Mouse (Mus musculus): ENCODE measurements around the gene Vps11. TPM values are rescaled to one million over a fixed set of nuclear protein-coding genes. Genes with fewer than 3 reads are reported as not detected.
A peak's percentile ranks its signal among the peaks of the same experiment; 100 is the strongest.
"Not testable (repeated sequence)": the region's sequence is repeated elsewhere in the genome, so short reads cannot be mapped to it uniquely, and the experiment has no call there.

The Vps11 gene
- polyA plus RNA-seq, 1 experiment from 2014 or later: 14.6 TPM

GRCm38 (mm10) chr9:44398087-44398486, 36.6 kb upstream of the Vps11 start:
- Histone ChIP-seq H3K4me2 (peak overlapping the region; percentile 99), H3K36me3 (replicated peaks) (peaks cover 42% of the 10 kb centered on the region), H3K4me3 (replicated peaks) (peak overlapping the region; percentile 89), H3K27me3 (no peaks in the 10 kb centered on the region), H3K27ac (replicated peaks) (peak overlapping the region; percentile 93), H3K9me3 (replicated peaks) (no peaks in the 10 kb centered on the region), H3K9ac (peak overlapping the region; percentile 91), H3K4me1 (replicated peaks) (peaks cover 60% of the 10 kb centered on the region)
- ATAC-seq (ENCODE audit: insufficient read depth): no peak
- WGBS (ENCODE audit: insufficient replicate concordance): 33% methylated on average over 4 of the region's 4 CpGs

GRCm38 (mm10) chr9:44396684-44397411, 35.4 kb upstream of the Vps11 start, which contains the start of gene Slc37a4:
Gene Slc37a4, plus strand, starts transcription at chr9:44396852.
- Histone ChIP-seq H3K4me1 (replicated peaks) (peaks cover 59% of the 10 kb centered on the region), H3K27me3 (no peaks in the 10 kb centered on the region), H3K36me3 (replicated peaks) (peaks cover 38% of the 10 kb centered on the region), H3K9ac (peak within 1 kb of the TSS; percentile 91), H3K27ac (replicated peaks) (peak within 1 kb of the TSS; percentile 93), H3K4me3 (replicated peaks) (peak within 1 kb of the TSS; percentile 89), H3K4me2 (peak within 1 kb of the TSS; percentile 99), H3K9me3 (replicated peaks) (no peaks in the 10 kb centered on the region)
- under 1% methylated on average over 43 of the region's 43 CpGs for WGBS (ENCODE audit: insufficient replicate concordance)
- ATAC-seq (ENCODE audit: insufficient read depth): peak; percentile 98

GRCm38 (mm10) chr9:44391466-44391865, 30.0 kb upstream of the Vps11 start:
- no peak overlapping the region for H3K9ac ChIP-seq
- WGBS (ENCODE audit: insufficient replicate concordance): 28% methylated on average over 4 of the region's 4 CpGs
- peaks cover 7% of the 10 kb centered on the region for H3K4me1 ChIP-seq (replicated peaks)
- ATAC-seq (ENCODE audit: insufficient read depth): 0 out of 2 replicates have a peak, but pooled peaks have one; percentile 16
- no peak overlapping the region for H3K4me3 ChIP-seq (replicated peaks)
- H3K4me2 ChIP-seq: no peak overlapping the region
- no peaks in the 10 kb centered on the region for H3K27me3 ChIP-seq
- peaks cover 59% of the 10 kb centered on the region for H3K36me3 ChIP-seq (replicated peaks)
- H3K9me3 ChIP-seq (replicated peaks): no peaks in the 10 kb centered on the region
- no peak overlapping the region for H3K27ac ChIP-seq (replicated peaks)

- ATAC-seq (ENCODE audit: insufficient read depth): no peak
- no peaks in the 10 kb centered on the region for H3K9me3 ChIP-seq (replicated peaks)
- H3K4me3 ChIP-seq (replicated peaks): no peak overlapping the region
- H3K4me2 ChIP-seq: no peak overlapping the region
- H3K36me3 ChIP-seq (replicated peaks): peaks cover 81% of the 10 kb centered on the region
- no peaks in the 10 kb centered on the region for H3K4me1 ChIP-seq (replicated peaks)
- H3K27ac ChIP-seq (replicated peaks): no peak overlapping the region
- H3K9ac ChIP-seq: no peak overlapping the region
- H3K27me3 ChIP-seq: no peaks in the 10 kb centered on the region
- WGBS (ENCODE audit: insufficient replicate concordance): 50% methylated on average over 8 of the region's 8 CpGs
These were observed 27.8 kb upstream of the Vps11 start for GRCm38 (mm10) chr9:44389273-44389672.

GRCm38 (mm10) chr9:44387221-44387620, 25.8 kb upstream of the Vps11 start:
- Histone ChIP-seq H3K4me3 (replicated peaks) (no peak overlapping the region), H3K4me2 (no peak overlapping the region), H3K9me3 (replicated peaks) (no peaks in the 10 kb centered on the region), H3K9ac (no peak overlapping the region), H3K27me3 (no peaks in the 10 kb centered on the region), H3K36me3 (replicated peaks) (peaks cover 93% of the 10 kb centered on the region), H3K27ac (replicated peaks) (no peak overlapping the region), H3K4me1 (replicated peaks) (no peaks in the 10 kb centered on the region)
- WGBS (ENCODE audit: insufficient replicate concordance): 69% methylated on average over 3 of the region's 3 CpGs
- ATAC-seq (ENCODE audit: insufficient read depth): no peak

GRCm38 (mm10) chr9:44384596-44384995, 23.1 kb upstream of the Vps11 start:
- Histone ChIP-seq H3K27ac (replicated peaks) (no peak overlapping the region), H3K9ac (no peak overlapping the region), H3K4me3 (replicated peaks) (no peak overlapping the region), H3K36me3 (replicated peaks) (peaks cover 88% of the 10 kb centered on the region), H3K4me2 (no peak overlapping the region), H3K9me3 (replicated peaks) (no peaks in the 10 kb centered on the region), H3K4me1 (replicated peaks) (peaks cover 18% of the 10 kb centered on the region), H3K27me3 (no peaks in the 10 kb centered on the region)
- ATAC-seq (ENCODE audit: insufficient read depth): no peak
- WGBS (ENCODE audit: insufficient replicate concordance): 83% methylated on average over 13 of the region's 13 CpGs

- H3K4me1 ChIP-seq (replicated peaks): peaks cover 35% of the 10 kb centered on the region
- peaks cover 42% of the 10 kb centered on the region for H3K36me3 ChIP-seq (replicated peaks)
- peak overlapping the region; percentile 93 for H3K4me2 ChIP-seq
- no peaks in the 10 kb centered on the region for H3K9me3 ChIP-seq (replicated peaks)
- no peaks in the 10 kb centered on the region for H3K27me3 ChIP-seq
- peak overlapping the region; percentile 78 for H3K27ac ChIP-seq (replicated peaks)
- peak overlapping the region; percentile 71 for H3K4me3 ChIP-seq (replicated peaks)
- 0 out of 2 replicates have a peak, but pooled peaks have one; percentile 5 for ATAC-seq (ENCODE audit: insufficient read depth)
- 4% methylated on average over 15 of the region's 15 CpGs for WGBS (ENCODE audit: insufficient replicate concordance)
- H3K9ac ChIP-seq: peak overlapping the region; percentile 80
These were observed 18.4 kb upstream of the Vps11 start for GRCm38 (mm10) chr9:44379862-44380261.

GRCm38 (mm10) chr9:44379054-44379834, 17.8 kb upstream of the Vps11 start, which contains the start of gene Hyou1:
Gene Hyou1, plus strand, starts transcription at chr9:44379490.
- under 1% methylated on average over 83 of the region's 83 CpGs for WGBS (ENCODE audit: insufficient replicate concordance)
- ATAC-seq (ENCODE audit: insufficient read depth): peak; percentile 93
- peak within 1 kb of the TSS; percentile 93 for H3K4me2 ChIP-seq
- H3K36me3 ChIP-seq (replicated peaks): peaks cover 36% of the 10 kb centered on the region
- no peaks in the 10 kb centered on the region for H3K9me3 ChIP-seq (replicated peaks)
- H3K27ac ChIP-seq (replicated peaks): peak within 1 kb of the TSS; percentile 88
- no peaks in the 10 kb centered on the region for H3K27me3 ChIP-seq
- H3K4me1 ChIP-seq (replicated peaks): peaks cover 35% of the 10 kb centered on the region
- peak within 1 kb of the TSS; percentile 71 for H3K4me3 ChIP-seq (replicated peaks)
- peak within 1 kb of the TSS; percentile 80 for H3K9ac ChIP-seq

GRCm38 (mm10) chr9:44378153-44378730, 16.8 kb upstream of the Vps11 start:
- H3K4me2 ChIP-seq: peak overlapping the region; percentile 93
- H3K4me3 ChIP-seq (replicated peaks): peak overlapping the region; percentile 71
- no peak for ATAC-seq (ENCODE audit: insufficient read depth)
- no peaks in the 10 kb centered on the region for H3K9me3 ChIP-seq (replicated peaks)
- no peaks in the 10 kb centered on the region for H3K27me3 ChIP-seq
- peak overlapping the region; percentile 69 for H3K9ac ChIP-seq
- H3K36me3 ChIP-seq (replicated peaks): peaks cover 26% of the 10 kb centered on the region
- H3K27ac ChIP-seq (replicated peaks): peak overlapping the region; percentile 88
- WGBS (ENCODE audit: insufficient replicate concordance): 35% methylated on average over 5 of the region's 5 CpGs
- H3K4me1 ChIP-seq (replicated peaks): peaks cover 43% of the 10 kb centered on the region

GRCm38 (mm10) chr9:44377335-44377734, 15.9 kb upstream of the Vps11 start:
- not testable (repeated sequence) for H3K4me3 ChIP-seq (replicated peaks); H3K9me3 ChIP-seq (replicated peaks); ATAC-seq (ENCODE audit: insufficient read depth); H3K27me3 ChIP-seq; H3K9ac ChIP-seq; H3K27ac ChIP-seq (replicated peaks); H3K4me2 ChIP-seq
- peaks cover 44% of the 10 kb centered on the region for H3K4me1 ChIP-seq (replicated peaks)
- WGBS (ENCODE audit: insufficient replicate concordance): 61% methylated on average over 2 of the region's 2 CpGs
- H3K36me3 ChIP-seq (replicated peaks): peaks cover 17% of the 10 kb centered on the region

GRCm38 (mm10) chr9:44376141-44376540, 14.7 kb upstream of the Vps11 start:
- WGBS (ENCODE audit: insufficient replicate concordance): 75% methylated on average over 6 of the region's 6 CpGs
- H3K9me3 ChIP-seq (replicated peaks): no peaks in the 10 kb centered on the region
- peaks cover 38% of the 10 kb centered on the region for H3K4me1 ChIP-seq (replicated peaks)
- no peak overlapping the region for H3K9ac ChIP-seq
- no peak for ATAC-seq (ENCODE audit: insufficient read depth)
- H3K4me2 ChIP-seq: no peak overlapping the region
- no peaks in the 10 kb centered on the region for H3K27me3 ChIP-seq
- no peak overlapping the region for H3K27ac ChIP-seq (replicated peaks)
- H3K36me3 ChIP-seq (replicated peaks): peaks cover 5% of the 10 kb centered on the region
- H3K4me3 ChIP-seq (replicated peaks): no peak overlapping the region
